Mouse (Mus musculus): ENCODE results near the gene Abca8a.

GRCm38 (mm10) chr11:110053681-110054080 is 42.1 kb downstream of the Abca8a start:
- no peak for TF ChIP-seq CTCF (IDR thresholded peaks at IDR 0.05; ENCODE audit: extremely low read depth, insufficient read depth, low read length)
- no peak for TF ChIP-seq POLR2A (IDR thresholded peaks at IDR 0.05; ENCODE audit: extremely low read depth, insufficient read depth, low read length)
